Mouse (Mus musculus) embryonic fibroblast, embryonic 13.5 days (primary cell): ENCODE measurements around the gene Fam222a.

ENCODE experiments used
- CTCF ChIP-seq: IDR thresholded peaks from 2 replicates; pipeline ENCODE4 v1.5.1; 2011; ENCODE audit warnings: mild to moderate bottlenecking, control low read depth, low read length, moderate library complexity, borderline replicate concordance; ENCODE audit not compliant: insufficient read depth
- POLR2A ChIP-seq: IDR thresholded peaks from 2 replicates; pipeline ENCODE4 v1.6.1; 2011; ENCODE audit warnings: low read depth, mild to moderate bottlenecking, control low read depth, low read length, moderate library complexity

DNA sequence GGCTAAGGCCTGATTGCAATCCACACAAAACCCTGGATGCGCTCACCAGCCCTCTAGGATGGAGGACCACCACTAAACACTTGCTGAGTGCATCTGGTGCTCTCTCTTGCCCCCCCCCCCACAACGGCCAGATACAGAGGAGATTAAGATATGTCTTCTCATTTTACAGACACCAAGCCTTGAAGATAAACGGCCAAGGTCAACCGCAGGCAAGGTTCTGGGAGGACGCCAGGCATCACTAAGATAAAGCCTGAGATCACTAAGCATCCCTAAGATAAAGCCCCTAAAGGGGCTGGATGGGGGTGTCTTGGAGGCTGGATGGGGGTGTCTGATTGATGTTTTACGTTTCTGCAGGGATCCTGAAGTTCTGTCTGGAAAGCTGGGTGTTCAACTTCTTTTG lies 2.1 kb upstream of the Fam222a start:
- TF ChIP-seq CTCF (no peak), POLR2A (no peak)
